Comparison of ENCODE assay signal across 17 mouse cellular contexts in the genomic region with DNA sequence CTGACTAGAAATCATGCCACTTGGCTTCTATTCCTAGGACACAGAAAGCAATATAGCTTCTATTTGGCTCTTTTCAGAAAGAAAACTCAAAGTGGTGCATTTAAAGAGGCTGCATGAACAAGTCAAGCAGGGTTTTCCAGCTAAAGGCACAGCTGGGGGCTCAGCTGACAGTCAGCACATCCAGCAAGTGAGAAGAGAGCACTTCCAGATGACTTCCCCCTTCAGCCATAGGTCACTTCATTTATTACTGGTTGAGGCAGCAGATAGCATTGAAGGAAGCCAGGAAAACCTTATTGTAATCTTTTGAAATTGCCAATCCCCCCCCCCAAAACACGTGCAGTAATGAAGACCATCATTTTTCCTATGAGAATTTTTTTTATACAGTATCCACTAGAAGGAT.
"Had no signal": no experiment of that assay in that cellular context is flagged by ENCODE, and none has a peak within 500 bp of the region (broad histone marks: within the 10 kb centered on the region; RNA-seq: fewer than 3 reads in every experiment).

No protein-coding gene starts in this region.

- H3K4me2 ChIP-seq: liver, embryonic 11.5 days; liver, embryonic 13.5 days; liver, embryonic 15.5 days; lung, embryonic 15.5 days; midbrain, embryonic 12.5 days; neural tube, embryonic 12.5 days had no signal

- H3K4me1 ChIP-seq: liver, embryonic 13.5 days; liver, embryonic 15.5 days; lung, embryonic 15.5 days; megakaryocyte, embryonic 14.5 days; midbrain, embryonic 12.5 days; neural tube, embryonic 12.5 days had no signal

- H3K4me3 ChIP-seq: liver, embryonic 13.5 days; liver, embryonic 15.5 days; lung, embryonic 15.5 days; megakaryocyte, embryonic 14.5 days; midbrain, embryonic 12.5 days; neural tube, embryonic 12.5 days had no signal

- H3K9me3 ChIP-seq: liver, embryonic 13.5 days; liver, embryonic 15.5 days; lung, embryonic 15.5 days; megakaryocyte, embryonic 14.5 days; midbrain, embryonic 12.5 days; neural tube, embryonic 12.5 days had no signal

- H3K27me3 ChIP-seq: liver, embryonic 13.5 days; liver, embryonic 15.5 days; lung, embryonic 15.5 days; megakaryocyte, embryonic 14.5 days; midbrain, embryonic 12.5 days; neural tube, embryonic 12.5 days had no signal

- H3K36me3 ChIP-seq: liver, embryonic 13.5 days; liver, embryonic 15.5 days; lung, embryonic 15.5 days; midbrain, embryonic 12.5 days; neural tube, embryonic 12.5 days had no signal

- H3K9ac ChIP-seq: liver, embryonic 13.5 days; liver, embryonic 15.5 days; liver, postnatal 0 days; lung, embryonic 15.5 days; midbrain, embryonic 12.5 days; neural tube, embryonic 12.5 days had no signal

- H3K27ac ChIP-seq: liver, embryonic 13.5 days; liver, embryonic 15.5 days; lung, embryonic 15.5 days; macrophage; midbrain, embryonic 12.5 days; neural tube, embryonic 12.5 days had no signal

- ATAC-seq: liver, postnatal 0 days; lung, postnatal 0 days had no signal

- DNase-seq: liver, embryonic 13.5 days; liver, postnatal 0 days; midbrain, embryonic 14.5 days; right cerebral cortex, postnatal 25 days; right cerebral cortex, postnatal 4 days; spleen, adult 18-20 months; thymus, adult 18-20 months; thymus, postnatal 14 days; thymus, postnatal 36 days had no signal
